Mouse (Mus musculus) heart, postnatal 10 days (tissue): ENCODE data around the gene Ddx5. TPM values are rescaled to one million over a fixed set of nuclear protein-coding genes. Genes with fewer than 3 reads are reported as not detected.
A peak's percentile ranks its signal among the peaks of the same experiment; 100 is the strongest.
"Not testable (repeated sequence)": the region's sequence is repeated elsewhere in the genome, so short reads cannot be mapped to it uniquely, and the experiment has no call there.

Experiments used
- DNase-seq, 2 experiments: peaks; one replicate each; pipeline ENCODE4 v3.0.0; 2021
- intact Hi-C: fragments of 180-260 bp; cut with DNase I; formaldehyde crosslinking; loops from one replicate; pipeline ENCODE4 v1.15.1; 2025
- total RNA-seq, 2 experiments: library from RNA; stranded (reverse); gene quantifications; 2 replicates each; pipeline ENCODE4 v1.2.3; 2021

Ddx5 gene
- total RNA-seq, 2 experiments from 2014 or later = 513 to 524 TPM

DNA sequence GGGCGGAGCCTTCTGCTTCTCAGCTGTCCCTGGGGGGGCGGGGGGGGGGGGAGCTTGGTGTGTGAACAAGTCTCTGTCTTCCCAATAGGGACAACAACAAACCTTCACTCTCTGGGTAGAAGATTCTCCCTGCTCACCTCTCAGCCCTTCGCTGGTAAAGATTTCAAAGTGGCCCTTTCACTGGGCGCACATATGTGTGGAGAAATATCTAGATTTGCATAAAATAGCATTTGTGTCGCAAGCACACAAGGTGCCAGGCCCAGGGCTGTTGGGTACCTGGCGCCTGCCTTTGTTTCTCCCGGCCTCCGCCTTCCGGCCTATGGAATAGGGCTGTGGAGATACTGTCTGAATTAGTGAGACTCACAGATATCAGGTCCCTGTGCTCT is 26.2 kb downstream of the Ddx5 start:
- no peak for DNase-seq
- intact Hi-C loops = no loop called here

DNA sequence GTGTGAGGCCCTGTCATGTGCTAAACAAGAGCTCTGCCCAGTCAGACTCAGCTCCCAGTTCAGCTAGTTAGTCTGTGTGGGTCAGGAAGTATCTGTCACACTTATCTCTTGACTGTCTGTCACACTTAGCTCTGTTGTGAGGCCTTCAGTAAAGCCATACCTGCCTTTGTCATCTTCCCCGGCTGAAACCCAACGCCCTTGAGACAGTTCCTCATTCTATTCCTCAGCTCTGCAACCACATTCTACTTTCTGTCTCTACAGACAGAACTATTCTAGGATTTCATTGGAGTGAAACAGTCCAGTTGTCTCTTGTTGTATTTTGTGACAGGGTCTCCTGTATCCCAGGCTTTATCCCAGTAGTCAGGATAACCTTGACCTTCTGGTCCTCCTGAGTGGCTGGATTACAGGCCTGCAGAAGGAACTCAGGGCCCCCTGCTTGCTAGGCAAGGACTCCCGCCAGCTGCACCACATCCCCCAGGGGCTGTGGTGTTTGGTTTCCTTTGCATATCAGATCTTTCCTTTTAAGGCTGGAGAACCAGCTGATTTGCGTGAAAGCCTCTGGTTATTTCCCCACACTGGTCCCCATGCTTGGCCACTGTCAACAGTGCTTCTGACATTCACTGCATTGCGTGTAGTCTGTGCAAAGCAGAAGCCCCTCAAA is 26.7 kb downstream of the Ddx5 start:
- intact Hi-C loops = no loop called here
- DNase-seq = peak; percentile 54 to 58

GRCm38 (mm10) chr11:106760511-106760910 is 28.5 kb downstream of the Ddx5 start:
- intact Hi-C loops = no loop called here
- no peak for DNase-seq

GRCm38 (mm10) chr11:106759028-106759427 is 30.0 kb downstream of the Ddx5 start:
- no peak for DNase-seq
- intact Hi-C loops = loop anchor here (10.0 kb wide), 1 partner anchor 344 kb away; no protein-coding TSS in a partner anchor

- no peak for DNase-seq
- intact Hi-C loops = loop anchor here (10.0 kb wide), 1 partner anchor 341 kb away; no protein-coding TSS in a partner anchor
Measured at GRCm38 (mm10) chr11:106755583-106755982, 33.4 kb downstream of the Ddx5 start.

- no peak for DNase-seq
- intact Hi-C loops = loop anchor here (10.0 kb wide), 1 partner anchor 339 kb away; no protein-coding TSS in a partner anchor
Measured at GRCm38 (mm10) chr11:106753314-106753713, 35.7 kb downstream of the Ddx5 start.

DNA sequence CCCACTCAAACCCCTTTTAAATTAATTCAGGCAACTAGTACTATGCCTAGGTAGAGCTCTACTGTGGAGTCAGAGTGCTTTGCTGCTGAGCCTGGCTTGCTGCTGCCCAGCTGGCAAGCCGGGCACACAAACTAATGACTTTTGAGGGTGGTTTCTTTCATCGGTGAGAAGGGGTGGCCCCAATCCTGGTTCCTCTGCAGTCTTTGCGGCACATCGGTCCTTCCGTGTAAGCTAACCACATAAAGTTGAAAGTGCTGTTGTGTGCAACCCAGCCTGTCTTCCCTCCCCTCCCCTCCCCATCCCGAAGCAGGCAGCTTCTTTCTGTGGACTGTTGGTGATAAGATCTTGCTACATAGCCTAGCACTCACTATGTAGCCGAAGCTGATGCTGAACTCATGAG is 36.9 kb downstream of the Ddx5 start:
- intact Hi-C loops = loop anchor here (10.0 kb wide), 1 partner anchor 337 kb away; no protein-coding TSS in a partner anchor
- no peak for DNase-seq

DNA sequence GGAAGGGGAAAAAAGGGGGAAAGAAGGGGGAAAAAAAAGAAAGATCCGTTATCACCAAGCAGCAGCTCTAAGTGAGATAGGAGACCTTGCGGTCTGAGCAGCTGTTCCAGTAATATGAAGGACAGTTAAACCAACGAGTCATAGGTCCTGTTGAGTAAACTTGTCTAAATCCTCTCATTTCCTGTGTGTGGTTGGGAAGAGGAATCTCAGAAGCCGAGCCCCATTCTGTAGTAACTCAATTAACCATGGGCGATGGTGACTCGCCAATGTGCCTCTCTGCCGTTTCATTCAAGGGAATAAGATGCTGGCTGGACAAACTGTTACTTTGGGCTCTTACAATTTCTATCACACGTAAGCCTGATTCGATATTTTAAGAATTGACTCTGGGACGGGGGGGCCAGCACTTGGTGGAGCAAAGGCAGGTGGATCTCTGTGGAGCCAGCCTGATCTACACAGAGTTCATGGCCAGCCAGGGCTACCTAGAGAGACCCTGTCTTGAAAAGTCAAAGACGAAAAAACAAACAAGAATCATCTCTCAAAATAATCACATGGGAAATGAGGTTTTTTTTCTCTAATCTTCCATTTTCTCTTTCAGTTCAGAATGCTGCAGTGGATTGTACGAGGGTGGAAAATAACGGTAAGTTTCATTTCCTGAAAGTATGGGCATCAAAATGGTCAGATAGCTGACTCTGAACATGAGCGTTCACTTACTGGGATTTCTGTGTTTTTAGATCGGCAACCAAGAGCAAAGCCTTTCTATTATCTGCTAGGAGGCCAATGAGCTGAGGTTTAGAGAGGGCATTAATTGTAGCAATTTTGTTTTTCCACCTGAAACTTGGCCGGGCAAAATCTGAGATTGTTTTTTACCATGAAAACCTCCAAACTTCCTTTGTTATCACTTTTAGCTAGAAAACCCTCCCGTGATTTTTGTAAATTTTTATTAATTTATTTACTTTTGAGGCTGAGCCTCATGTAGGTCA is 37.7 kb downstream of the Ddx5 start, which contains the start of gene Milr1:
Gene Milr1, plus strand, starts transcription at position 188 of the 980 bp plus-strand sequence.
- intact Hi-C loops = loop anchor here (10.0 kb wide), 1 partner anchor 337 kb away; no protein-coding TSS in a partner anchor
- no peak for DNase-seq

- no peak for DNase-seq
- intact Hi-C loops = loop anchor here (10.0 kb wide), 1 partner anchor 335 kb away; no protein-coding TSS in a partner anchor
Measured at GRCm38 (mm10) chr11:106750121-106750751, 38.7 kb downstream of the Ddx5 start, which contains the start of gene Pecam1. Gene Pecam1 (minus strand): TSS chr11:106750628.

DNA sequence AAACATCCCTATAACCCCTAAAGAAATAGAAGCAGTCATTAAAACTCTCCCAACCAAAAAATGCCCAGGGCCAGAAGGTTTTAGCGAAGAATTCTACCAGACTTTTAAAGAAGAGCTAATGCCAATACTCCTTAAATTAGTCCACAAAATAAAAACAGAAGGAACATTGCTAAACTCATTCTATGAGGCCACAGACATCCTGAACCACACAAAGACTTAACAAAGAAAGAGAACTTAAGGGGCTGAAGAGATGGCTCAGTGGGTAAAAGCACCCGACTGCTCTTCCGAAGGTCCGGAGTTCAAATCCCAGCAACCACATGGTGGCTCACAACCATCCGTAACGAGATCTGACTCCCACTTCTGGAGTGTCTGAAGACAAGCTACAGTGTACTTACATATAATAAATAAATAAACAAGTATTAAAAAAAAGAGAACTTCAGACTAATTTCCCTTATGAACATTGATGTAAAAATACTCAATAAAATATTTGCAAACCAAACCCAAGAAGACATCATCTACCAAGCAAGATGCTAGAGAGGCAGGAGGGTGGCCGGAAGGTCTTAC is 39.3 kb downstream of the Ddx5 start:
- intact Hi-C loops = loop anchor here (10.0 kb wide), 1 partner anchor 335 kb away; no protein-coding TSS in a partner anchor
- DNase-seq = not testable (repeated sequence)

- DNase-seq = no peak
- intact Hi-C loops = loop anchor here (5.0 kb wide), 1 partner anchor 233 kb away; no protein-coding TSS in a partner anchor
Measured at GRCm38 (mm10) chr11:106744949-106745348, 44.0 kb downstream of the Ddx5 start.

GRCm38 (mm10) chr11:106742388-106742841 is 46.6 kb downstream of the Ddx5 start:
- intact Hi-C loops = loop anchor here (1.0 to 5.0 kb wide), 3 partner anchors 63 to 230 kb away; no protein-coding TSS in a partner anchor
- DNase-seq = peak in 1 of 2 experiments; percentile 27

DNA sequence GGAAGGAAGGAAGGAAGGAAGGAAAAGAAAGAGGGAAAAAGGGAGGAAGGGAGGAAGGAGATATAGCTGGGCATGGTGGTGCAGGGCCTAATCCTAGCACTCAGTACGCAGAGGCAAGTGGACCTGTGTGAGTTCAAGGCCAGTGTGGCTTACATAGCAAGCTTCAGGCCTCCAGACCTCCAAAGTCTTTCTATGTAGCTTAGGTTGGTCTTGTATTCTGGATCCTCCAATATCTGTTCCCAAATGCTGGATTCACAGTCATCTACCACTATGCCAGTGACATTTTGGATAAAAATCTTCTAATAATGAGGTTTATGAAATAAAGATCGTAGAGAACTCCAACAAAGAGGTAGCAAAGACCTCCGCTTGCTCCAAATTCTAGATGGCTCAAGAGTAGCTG is 47.2 kb downstream of the Ddx5 start:
- DNase-seq = no peak
- intact Hi-C loops = loop anchor here (1.0 to 5.0 kb wide), 3 partner anchors 63 to 230 kb away; no protein-coding TSS in a partner anchor

DNA sequence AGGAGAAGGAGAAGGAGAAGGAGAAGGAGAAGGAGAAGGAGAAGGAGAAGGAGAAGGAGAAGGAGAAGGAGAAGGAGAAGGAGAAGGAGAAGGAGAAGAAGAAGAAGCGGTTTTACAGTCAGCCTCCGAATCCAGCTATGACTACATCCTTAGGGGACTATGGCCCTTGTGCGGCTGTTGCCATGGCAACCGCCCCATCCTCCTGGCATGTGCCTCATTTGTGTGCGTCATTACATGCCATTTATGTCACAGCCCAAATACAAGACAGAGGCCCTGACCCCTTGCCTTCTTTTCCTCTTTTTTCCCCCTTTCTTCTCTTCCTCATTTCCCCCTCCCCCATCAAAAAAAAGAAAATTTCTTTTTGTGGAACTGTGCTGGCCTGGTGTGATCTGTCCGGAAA is 47.8 kb downstream of the Ddx5 start:
- DNase-seq = no peak
- intact Hi-C loops = loop anchor here (5.0 kb wide), 1 partner anchor 229 kb away; no protein-coding TSS in a partner anchor

DNA sequence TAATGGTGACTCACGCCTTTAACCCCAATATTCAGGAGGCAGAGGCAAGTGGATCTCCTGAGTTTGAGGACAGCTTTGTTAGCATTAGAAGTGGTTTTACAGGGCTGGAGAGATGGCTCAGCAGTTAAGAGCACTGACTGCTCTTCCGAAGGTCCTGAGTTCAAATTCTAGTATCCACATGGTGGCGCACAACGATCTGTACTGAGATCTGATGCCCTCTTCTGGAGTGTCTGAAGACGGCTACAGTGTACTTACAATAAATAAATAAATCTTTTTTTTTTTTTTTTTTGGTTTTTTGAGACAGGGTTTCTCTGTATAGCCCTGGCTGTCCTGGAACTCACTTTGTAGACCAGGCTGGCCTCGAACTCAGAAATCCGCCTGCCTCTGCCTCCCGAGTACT is 48.3 kb downstream of the Ddx5 start:
- not testable (repeated sequence) for DNase-seq
- intact Hi-C loops = loop anchor here (5.0 kb wide), 1 partner anchor 228 kb away; no protein-coding TSS in a partner anchor

DNA sequence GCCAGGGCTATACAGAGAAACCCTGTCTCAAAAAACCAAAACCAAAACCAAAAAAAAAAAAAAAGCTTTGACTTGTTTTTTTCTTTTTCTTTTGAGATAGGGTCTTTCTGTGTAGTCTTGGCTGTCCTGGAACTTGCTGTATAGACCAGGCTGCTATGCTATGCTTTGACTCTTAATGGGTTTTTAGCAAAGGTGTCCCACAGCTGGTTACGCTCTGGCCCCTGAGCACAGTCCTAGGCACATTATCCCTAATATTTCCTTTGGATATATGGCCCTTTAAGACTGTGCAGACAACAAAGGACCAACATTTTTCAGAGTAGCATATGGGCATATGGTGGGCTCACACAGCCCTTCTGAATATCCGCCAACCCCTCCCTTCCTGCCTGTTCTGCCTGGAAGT is 49.9 kb downstream of the Ddx5 start:
- DNase-seq = no peak
- intact Hi-C loops = loop anchor here (5.0 kb wide), 1 partner anchor 37 kb away; no protein-coding TSS in a partner anchor

- intact Hi-C loops = loop anchor here (2.0 to 5.0 kb wide), 2 partner anchors 24 to 35 kb away; no protein-coding TSS in a partner anchor
- peak; percentile 53 to 62 for DNase-seq
Measured at GRCm38 (mm10) chr11:106737178-106737621, 51.8 kb downstream of the Ddx5 start.

- DNase-seq = no peak
Measured at GRCm38 (mm10) chr11:106736614-106737013, 52.4 kb downstream of the Ddx5 start.

GRCm38 (mm10) chr11:106730714-106731113 is 58.3 kb downstream of the Ddx5 start:
- intact Hi-C loops = no loop called here
- DNase-seq = no peak

More at GRCm38 (mm10) chr11:106736614-106737013, 52.4 kb downstream of the Ddx5 start:
- intact Hi-C loops = loop anchor here (2.0 to 5.0 kb wide), 2 partner anchors 24 to 34 kb away; no protein-coding TSS in a partner anchor
